Mouse (Mus musculus) limb, embryonic 15.5 days (tissue): Measurements from ENCODE around the gene Duox1. TPM values are rescaled to one million over a fixed set of nuclear protein-coding genes. Genes with fewer than 3 reads are reported as not detected.
"Not testable (repeated sequence)": the region's sequence is repeated elsewhere in the genome, so short reads cannot be mapped to it uniquely, and the experiment has no call there.

Source experiments
- ATAC-seq: fragments of 200-750 bp; cut with Nextera tagmentation; 2 replicates; pipeline ENCODE4 v1.8.0; 2017; ENCODE audit warnings: low read depth, moderate TSS enrichment; ENCODE audit not compliant: insufficient number of reproducible peaks, low FRiP score, low TSS enrichment
- H3K27ac ChIP-seq: fragments of 300-500 bp; sonication (generic); 2 replicates; pipeline ENCODE4 v1.5.1; 2015; ENCODE audit warnings: moderate library complexity, mild to moderate bottlenecking, inconsistent platforms
- H3K27me3 ChIP-seq: fragments of 300-500 bp; sonication (generic); 2 replicates; pipeline ENCODE4 v1.6.1; 2015; ENCODE audit warnings: inconsistent platforms
- H3K36me3 ChIP-seq: fragments of 300-500 bp; sonication (generic); 2 replicates; pipeline ENCODE4 v1.6.1; 2015; ENCODE audit warnings: inconsistent platforms
- H3K4me1 ChIP-seq: fragments of 300-500 bp; sonication (generic); 2 replicates; pipeline ENCODE4 v1.6.1; 2015; ENCODE audit warnings: inconsistent platforms
- H3K4me2 ChIP-seq: fragments of 300-500 bp; sonication (generic); 2 replicates; pipeline ENCODE4 v1.6.1; 2015; ENCODE audit warnings: mild to moderate bottlenecking, inconsistent platforms
- H3K4me3 ChIP-seq: fragments of 300-500 bp; sonication (generic); 2 replicates; pipeline ENCODE4 v1.5.1; 2015; ENCODE audit warnings: mild to moderate bottlenecking, inconsistent platforms
- H3K9ac ChIP-seq: fragments of 300-500 bp; sonication (generic); 2 replicates; pipeline ENCODE4 v1.6.1; 2015; ENCODE audit warnings: inconsistent platforms
- H3K9me3 ChIP-seq: fragments of 300-500 bp; sonication (generic); 2 replicates; pipeline ENCODE4 v1.6.1; 2016; ENCODE audit warnings: inconsistent platforms
- WGBS: fragments of 180-500 bp; shearing (Covaris S2); methylation state at CpG from one replicate; pipeline ENCODE4 v1.1.7; 2015; 5-methylcytosine and 5-hydroxymethylcytosine counted together
- polyA plus RNA-seq: library from polyadenylated mRNA; unstranded; fragments of >200 nt; fragmentation: Nextera tagmentation; extraction: Ambion mirVana; gene quantifications from 2 replicates; pipeline ENCODE4 v1.2.1, GENCODE M21; 2015

Gene Duox1
- polyA plus RNA-seq, 1 experiment from 2014 or later: 2.7 TPM

DNA sequence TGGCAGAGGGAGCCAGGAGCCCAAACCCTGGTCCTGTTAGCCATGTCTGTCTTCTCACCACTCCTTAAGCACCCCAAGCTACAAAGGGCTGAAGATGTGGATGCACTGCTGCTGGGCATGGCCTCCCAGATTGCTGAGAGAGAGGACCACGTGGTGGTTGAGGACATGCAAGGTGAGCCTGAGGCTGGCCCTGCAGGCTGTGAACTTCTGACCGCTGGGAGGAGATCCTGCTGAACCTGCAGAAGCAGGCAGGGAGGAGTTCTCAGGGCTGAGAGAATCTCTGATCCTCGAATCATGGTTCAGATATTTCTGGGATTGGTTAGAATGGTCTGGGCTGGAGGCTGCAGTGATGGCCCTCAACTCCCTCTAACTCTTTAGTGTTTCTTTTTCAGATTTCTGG, 8.5 kb downstream of the Duox1 start:
- no peaks in the 10 kb centered on the region for H3K27me3 ChIP-seq
- WGBS: 54% methylated on average over 3 of the region's 3 CpGs

DNA sequence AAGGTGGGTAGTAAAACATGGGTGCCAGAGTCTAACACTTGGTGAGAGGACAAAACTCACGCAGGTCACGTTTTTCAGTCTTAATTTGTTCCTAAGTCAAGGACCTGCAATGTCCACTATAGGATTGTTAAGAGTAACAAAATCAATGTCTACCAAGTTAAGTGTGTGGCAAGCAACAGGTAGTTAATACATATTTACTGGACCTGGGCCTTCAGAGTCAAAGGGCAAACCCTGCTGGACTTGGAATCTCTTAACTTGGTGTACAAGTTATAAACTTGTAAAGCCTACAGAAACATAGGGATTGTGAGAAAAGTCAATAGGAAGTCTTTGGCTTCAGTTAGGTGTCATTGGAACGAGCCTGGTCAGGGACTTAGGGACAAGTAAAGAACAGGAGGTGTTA, 9.1 kb downstream of the Duox1 start:
- no peaks in the 10 kb centered on the region for H3K36me3 ChIP-seq
- H3K27me3 ChIP-seq: no peaks in the 10 kb centered on the region
- no peak overlapping the region for H3K4me2 ChIP-seq
- H3K27ac ChIP-seq: no peak overlapping the region
- 0 out of 2 replicates have a peak, but pooled peaks cover 5% of the 10 kb centered on the region for H3K4me1 ChIP-seq
- no peak overlapping the region for H3K4me3 ChIP-seq
- ATAC-seq: no peak
- no peak overlapping the region for H3K9ac ChIP-seq
- WGBS: 65% methylated on average over 3 of the region's 3 CpGs
- no peaks in the 10 kb centered on the region for H3K9me3 ChIP-seq

More for the DNA sequence above, 8.5 kb downstream of the Duox1 start:
- Histone ChIP-seq H3K27ac (no peak overlapping the region), H3K9me3 (no peaks in the 10 kb centered on the region), H3K4me2 (no peak overlapping the region), H3K4me1 (0 out of 2 replicates have a peak, but pooled peaks cover 5% of the 10 kb centered on the region), H3K4me3 (no peak overlapping the region), H3K36me3 (no peaks in the 10 kb centered on the region), H3K9ac (no peak overlapping the region)
- ATAC-seq: no peak

DNA sequence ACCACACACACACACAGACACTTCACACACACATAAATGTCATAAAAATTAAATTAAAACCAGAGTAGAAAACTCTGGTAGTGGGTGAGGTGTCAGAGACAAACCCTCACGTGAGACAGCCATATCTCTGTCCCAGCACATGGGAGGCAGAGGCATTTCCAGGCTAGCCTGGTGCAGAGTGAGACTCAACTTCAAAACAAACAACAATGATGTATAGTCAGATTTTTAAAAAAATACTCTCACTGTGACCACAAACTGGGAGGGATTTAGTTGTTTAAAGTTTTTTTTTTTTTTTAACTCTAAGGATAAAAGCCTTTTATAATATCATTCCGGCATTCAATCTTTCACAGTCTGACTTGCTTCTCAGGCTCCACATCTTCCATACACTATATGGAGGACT, 9.9 kb downstream of the Duox1 start:
- Histone ChIP-seq H3K4me3 (no peak overlapping the region), H3K4me2 (no peak overlapping the region), H3K27me3 (no peaks in the 10 kb centered on the region), H3K27ac (no peak overlapping the region), H3K36me3 (no peaks in the 10 kb centered on the region), H3K9me3 (no peaks in the 10 kb centered on the region), H3K9ac (no peak overlapping the region), H3K4me1 (0 out of 2 replicates have a peak, but pooled peaks cover 5% of the 10 kb centered on the region)
- 48% methylated on average over 2 of the region's 2 CpGs for WGBS
- no peak for ATAC-seq

DNA sequence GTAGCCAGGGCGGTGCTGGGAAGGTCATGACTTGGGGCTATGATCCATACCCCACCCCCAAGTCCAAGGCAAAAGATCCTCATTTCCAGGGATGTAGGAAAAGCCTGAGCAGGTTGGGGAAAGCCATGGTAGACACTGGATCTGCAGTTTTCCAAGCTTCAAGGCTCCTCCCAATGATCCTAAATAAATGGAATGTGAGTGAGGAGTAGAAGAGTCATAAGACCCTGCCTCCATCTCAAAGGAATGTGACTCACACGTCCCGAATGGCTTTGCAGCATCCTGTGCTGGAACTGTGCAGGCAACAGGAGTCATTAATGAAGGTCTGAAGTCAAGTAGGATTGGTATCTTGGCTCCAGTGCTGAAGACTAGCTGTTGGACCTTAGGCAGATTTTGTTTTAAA, 12.5 kb downstream of the Duox1 start:
- H3K4me3 ChIP-seq: no peak overlapping the region

DNA sequence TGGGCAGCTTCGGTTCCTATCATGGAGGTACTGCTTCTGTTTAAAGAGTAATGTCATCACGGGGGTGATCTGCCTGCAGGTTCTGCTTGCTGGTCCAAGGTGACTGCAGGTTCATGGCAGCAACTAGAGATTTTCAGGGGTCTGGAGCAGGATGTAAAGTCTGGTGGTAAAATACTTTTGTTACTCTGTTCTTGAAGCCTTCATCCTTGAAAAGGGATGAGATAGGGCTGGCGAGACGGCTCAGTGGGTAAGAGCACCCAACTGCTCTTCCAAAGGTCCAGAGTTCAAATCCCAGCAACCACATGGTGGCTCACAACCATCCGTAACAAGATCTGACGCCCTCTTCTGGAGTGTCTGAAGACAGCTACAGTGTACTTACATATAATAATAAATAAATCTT, 14.8 kb downstream of the Duox1 start:
- not testable (repeated sequence) for H3K9me3 ChIP-seq, H3K4me1 ChIP-seq, H3K27ac ChIP-seq, ATAC-seq, H3K4me2 ChIP-seq, H3K9ac ChIP-seq, H3K36me3 ChIP-seq, H3K4me3 ChIP-seq, H3K27me3 ChIP-seq
- WGBS: 86% methylated on average over 6 of the region's 6 CpGs

More for the DNA sequence above, 12.5 kb downstream of the Duox1 start:
- Histone ChIP-seq H3K27ac (no peak overlapping the region), H3K27me3 (no peaks in the 10 kb centered on the region), H3K9ac (no peak overlapping the region), H3K4me1 (0 out of 2 replicates have a peak, but pooled peaks cover 5% of the 10 kb centered on the region), H3K4me2 (no peak overlapping the region), H3K9me3 (no peaks in the 10 kb centered on the region), H3K36me3 (no peaks in the 10 kb centered on the region)
- WGBS: 36% methylated on average over 3 of the region's 3 CpGs
- no peak for ATAC-seq

DNA sequence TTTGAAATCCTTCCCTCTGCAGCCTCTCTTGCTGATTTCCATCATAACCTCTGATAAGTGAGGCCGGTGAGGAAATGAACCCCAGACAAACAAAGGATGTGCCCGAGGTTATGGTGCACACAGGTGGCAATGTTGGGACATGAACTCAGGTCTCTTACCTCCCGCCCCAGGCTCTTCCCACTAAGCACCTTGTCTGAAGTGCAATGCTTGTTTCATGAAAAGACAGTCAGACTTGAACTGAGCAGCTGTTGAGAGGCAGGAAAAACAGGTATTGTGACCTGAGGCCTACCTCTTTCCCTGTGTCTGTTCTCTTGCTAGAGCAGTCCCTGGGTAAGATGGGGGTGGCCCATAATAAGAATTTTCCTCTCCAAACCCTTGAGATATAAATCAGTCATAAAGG, 16.8 kb downstream of the Duox1 start:
- H3K4me1 ChIP-seq: 0 out of 2 replicates have a peak, but pooled peaks cover 2% of the 10 kb centered on the region
- no peaks in the 10 kb centered on the region for H3K27me3 ChIP-seq
- H3K4me3 ChIP-seq: no peak overlapping the region
- no peaks in the 10 kb centered on the region for H3K36me3 ChIP-seq
- H3K4me2 ChIP-seq: no peak overlapping the region
- no peak overlapping the region for H3K27ac ChIP-seq
- WGBS: 73% methylated on average over 3 of the region's 3 CpGs
- H3K9ac ChIP-seq: no peak overlapping the region
- H3K9me3 ChIP-seq: no peaks in the 10 kb centered on the region
- no peak for ATAC-seq

DNA sequence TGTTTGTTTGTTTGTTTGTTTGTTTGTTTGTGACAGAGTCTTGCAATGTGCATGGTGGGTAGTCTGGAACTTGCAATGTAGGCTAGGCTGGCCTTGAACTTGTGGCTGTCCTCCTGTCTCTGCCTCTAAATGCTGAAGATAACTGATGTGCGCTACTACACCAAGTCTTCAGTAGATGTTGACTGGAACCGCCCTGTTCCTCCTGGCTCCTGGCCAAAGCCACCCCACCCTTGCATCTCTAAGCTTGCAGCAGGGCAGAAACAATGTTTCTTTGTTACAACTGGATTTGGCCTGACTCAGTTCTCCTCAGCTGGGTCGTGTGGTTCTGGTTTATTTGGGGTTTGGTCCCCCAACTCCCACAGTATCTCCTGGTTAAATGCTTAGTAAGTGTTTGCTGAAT, 18.7 kb downstream of the Duox1 start:
- Histone ChIP-seq H3K4me3 (no peak overlapping the region), H3K4me1 (0 out of 2 replicates have a peak, but pooled peaks cover 2% of the 10 kb centered on the region), H3K4me2 (no peak overlapping the region), H3K27ac (peak overlapping the region; percentile 62; the same call in 1 of the 2 replicates), H3K9me3 (no peaks in the 10 kb centered on the region), H3K27me3 (no peaks in the 10 kb centered on the region), H3K9ac (no peak overlapping the region), H3K36me3 (no peaks in the 10 kb centered on the region)
- WGBS: 34% methylated on average over 3 of the region's 3 CpGs
- no peak for ATAC-seq

DNA sequence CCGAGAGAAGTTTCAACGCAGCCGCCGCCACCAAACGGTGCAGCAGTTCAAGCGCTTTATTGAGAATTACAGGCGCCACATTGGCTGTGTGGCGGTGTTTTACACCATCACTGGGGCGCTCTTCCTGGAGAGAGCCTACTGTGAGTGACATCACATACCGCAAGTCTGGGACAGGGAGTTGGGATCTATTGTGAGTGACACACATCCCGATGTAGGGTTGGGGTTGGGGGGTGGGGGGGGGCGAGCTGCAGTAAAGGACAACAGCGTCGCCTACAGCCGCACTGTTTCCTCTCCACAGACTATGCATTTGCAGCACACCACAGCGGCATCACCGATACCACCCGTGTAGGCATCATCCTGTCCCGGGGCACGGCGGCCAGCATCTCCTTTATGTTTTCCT, 21.8 kb downstream of the Duox1 start:
- H3K4me3 ChIP-seq: no peak overlapping the region
- ATAC-seq: no peak
- no peaks in the 10 kb centered on the region for H3K36me3 ChIP-seq
- 0 out of 2 replicates have a peak, but pooled peaks cover 2% of the 10 kb centered on the region for H3K4me1 ChIP-seq
- no peaks in the 10 kb centered on the region for H3K27me3 ChIP-seq
- no peak overlapping the region for H3K9ac ChIP-seq
- H3K9me3 ChIP-seq: no peaks in the 10 kb centered on the region
- WGBS: 69% methylated on average over 21 of the region's 21 CpGs
- no peak overlapping the region for H3K27ac ChIP-seq
- H3K4me2 ChIP-seq: no peak overlapping the region

DNA sequence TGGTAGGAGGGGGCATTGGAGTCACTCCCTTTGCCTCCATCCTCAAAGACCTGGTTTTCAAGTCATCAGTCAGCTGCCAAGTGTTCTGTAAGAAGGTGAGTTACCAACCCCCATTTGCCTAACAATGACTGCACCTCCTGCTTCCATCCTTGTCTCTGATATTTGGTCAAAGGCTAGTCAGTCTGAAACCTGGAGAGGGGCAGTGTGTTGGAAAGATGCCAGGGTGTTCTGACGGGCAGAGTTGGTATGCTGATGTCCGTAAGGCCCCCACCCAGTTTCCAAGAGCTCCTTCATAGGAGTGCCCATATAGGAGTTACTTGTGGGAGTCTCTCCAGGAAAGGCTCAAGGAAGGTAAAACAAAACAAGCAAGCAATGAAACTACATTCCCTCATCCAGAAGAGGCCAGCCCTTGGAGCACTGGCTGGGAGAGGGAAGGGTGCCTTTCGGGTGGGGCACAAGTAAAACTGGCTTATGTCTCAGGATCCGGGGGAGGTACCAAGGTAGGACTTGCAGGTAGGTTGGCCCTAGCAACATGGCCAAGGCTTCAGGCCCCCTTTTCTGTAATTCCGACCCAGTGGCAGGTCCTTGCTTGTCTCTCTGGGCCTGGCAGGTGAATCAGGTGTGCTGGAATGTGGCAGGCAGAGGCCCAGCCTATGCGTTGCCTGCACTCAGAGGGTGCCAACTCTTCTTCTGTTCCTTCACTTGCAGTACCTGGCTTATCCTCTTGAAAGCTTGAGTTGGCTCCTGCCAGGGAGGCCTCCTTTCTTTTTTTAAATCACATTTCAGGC, 29.8 kb downstream of the Duox1 start:
- 63% methylated on average over 6 of the region's 6 CpGs for WGBS
- peak overlapping the region; percentile 23; the same call in 1 of the 2 replicates for H3K27ac ChIP-seq
- no peak overlapping the region for H3K4me3 ChIP-seq
- peaks cover 23% of the 10 kb centered on the region for H3K4me1 ChIP-seq
- no peaks in the 10 kb centered on the region for H3K9me3 ChIP-seq
- no peak overlapping the region for H3K9ac ChIP-seq
- no peak for ATAC-seq
- H3K4me2 ChIP-seq: no peak overlapping the region
- H3K27me3 ChIP-seq: no peaks in the 10 kb centered on the region
- H3K36me3 ChIP-seq: no peaks in the 10 kb centered on the region

DNA sequence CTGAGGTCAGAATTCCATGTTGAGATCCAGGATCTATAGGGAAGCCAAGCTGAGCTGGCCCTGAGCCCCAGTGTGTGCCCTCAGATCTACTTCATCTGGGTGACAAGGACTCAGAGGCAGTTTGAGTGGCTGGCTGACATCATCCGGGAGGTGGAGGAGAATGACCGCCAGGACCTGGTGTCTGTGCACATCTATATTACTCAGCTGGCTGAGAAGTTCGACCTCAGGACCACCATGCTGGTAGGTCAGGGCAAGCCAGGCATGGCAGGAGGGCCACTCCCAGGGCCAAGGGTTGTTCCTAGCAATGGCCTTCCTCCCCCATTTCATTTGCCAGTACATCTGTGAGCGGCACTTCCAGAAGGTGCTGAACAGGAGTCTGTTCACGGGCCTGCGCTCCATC, 30.7 kb downstream of the Duox1 start:
- Histone ChIP-seq H3K27ac (peak overlapping the region; percentile 62; the same call in 1 of the 2 replicates), H3K4me1 (peaks cover 23% of the 10 kb centered on the region)
- H3K9me3 ChIP-seq, H3K27me3 ChIP-seq, H3K36me3 ChIP-seq, H3K9ac ChIP-seq, H3K4me3 ChIP-seq, H3K4me2 ChIP-seq, ATAC-seq: not testable (repeated sequence)
- 82% methylated on average over 6 of the region's 6 CpGs for WGBS

DNA sequence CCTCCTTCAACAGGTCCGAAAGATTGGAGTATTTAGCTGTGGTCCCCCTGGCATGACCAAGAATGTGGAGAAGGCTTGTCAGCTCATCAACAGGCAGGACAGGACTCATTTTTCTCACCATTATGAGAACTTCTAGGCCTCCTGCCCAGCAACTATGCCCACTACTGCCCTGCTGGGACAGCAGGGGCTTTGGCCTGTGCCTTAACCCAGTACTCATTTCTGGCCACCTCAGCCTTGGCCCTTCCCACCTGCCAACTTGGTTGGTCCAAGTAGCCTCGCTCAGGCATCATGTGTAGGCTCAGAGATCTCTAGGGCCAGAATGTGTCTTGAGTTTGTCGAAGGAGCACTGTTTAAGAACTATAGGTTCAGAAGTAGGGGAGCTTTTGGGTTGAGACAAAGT, 31.8 kb downstream of the Duox1 start:
- Histone ChIP-seq H3K4me2 (no peak overlapping the region), H3K27me3 (no peaks in the 10 kb centered on the region), H3K9ac (no peak overlapping the region), H3K9me3 (no peaks in the 10 kb centered on the region), H3K4me1 (peaks cover 32% of the 10 kb centered on the region), H3K36me3 (0 out of 2 replicates have a peak, but pooled peaks cover 2% of the 10 kb centered on the region), H3K27ac (no peak overlapping the region), H3K4me3 (no peak overlapping the region)
- ATAC-seq: no peak
- 89% methylated on average over 3 of the region's 3 CpGs for WGBS

DNA sequence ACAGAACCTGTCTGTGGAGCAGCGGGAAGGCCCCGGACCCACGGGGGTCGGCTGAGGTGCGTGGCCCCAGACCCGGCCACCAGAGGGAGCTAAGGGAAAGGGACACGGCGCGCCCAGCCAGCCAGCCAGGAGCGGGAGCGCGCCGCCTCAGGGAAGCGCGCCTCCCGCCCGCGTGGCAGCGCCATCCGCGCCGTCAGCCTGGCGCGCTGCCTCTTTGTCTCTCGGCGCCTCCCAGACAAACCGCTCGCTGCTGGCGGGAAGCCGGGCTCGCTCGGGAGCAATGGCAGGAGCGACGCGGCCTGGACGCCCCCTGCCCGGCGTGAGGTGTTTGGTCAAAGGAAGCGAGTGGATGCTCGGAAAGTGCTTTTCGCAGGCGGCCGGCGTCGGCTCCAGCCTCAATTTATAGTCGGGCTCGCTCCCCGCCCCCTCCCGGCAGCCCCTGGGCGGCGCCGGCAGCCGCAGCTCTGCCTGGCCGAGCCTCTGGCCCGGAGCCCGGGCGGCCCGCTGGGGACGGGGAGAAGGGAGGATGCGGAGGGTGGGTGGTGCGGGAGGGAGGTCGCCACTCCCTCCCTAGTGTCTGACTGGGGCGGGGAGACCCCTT, 33.2 kb downstream of the Duox1 start:
- under 1% methylated on average over 63 of the region's 63 CpGs for WGBS
- peaks cover 13% of the 10 kb centered on the region for H3K36me3 ChIP-seq

More for the DNA sequence above, 33.2 kb downstream of the Duox1 start:
- Histone ChIP-seq H3K27ac (peak overlapping the region; percentile 99), H3K4me2 (peak overlapping the region; percentile 69), H3K4me3 (peak overlapping the region; percentile 61), H3K9ac (peak overlapping the region; percentile 68), H3K9me3 (no peaks in the 10 kb centered on the region), H3K4me1 (peaks cover 33% of the 10 kb centered on the region), H3K27me3 (no peaks in the 10 kb centered on the region)
- peak; percentile 82 for ATAC-seq
